Mouse (Mus musculus): ENCODE measurements around the gene Phldb2. TPM values are rescaled to one million over a fixed set of nuclear protein-coding genes. Genes with fewer than 3 reads are reported as not detected.

The Phldb2 gene
- 28.0 and 28.3 TPM in 2 replicates for polyA plus RNA-seq (2016; fragmentation: Nextera tagmentation; extraction: Ambion mirVana)

- no peak within 1 kb of the TSS for H3K4me3 ChIP-seq
- no peaks in the 10 kb centered on the region for H3K4me1 ChIP-seq
- DNase-seq (ENCODE audit: extremely low spot score, low spot score) = no peak
- H3K27me3 ChIP-seq (ENCODE audit: poor library complexity, severe bottlenecking) = no peaks in the 10 kb centered on the region
- H3K36me3 ChIP-seq (replicated peaks) = no peaks in the 10 kb centered on the region
- no peaks in the 10 kb centered on the region for H3K9me3 ChIP-seq
- H3K27ac ChIP-seq = no peak within 1 kb of the TSS
- 88% methylated on average over 4 of the region's 4 CpGs for WGBS
These were observed at the start of gene Phldb2 for GRCm38 (mm10) chr16:45953394-45953793. TSS of gene Phldb2 (minus strand) at chr16:45953598.

GRCm38 (mm10) chr16:46001550-46002166 is 48.3 kb upstream of the Phldb2 start:
- H3K4me1 ChIP-seq = peaks cover 24% of the 10 kb centered on the region
- 93% methylated on average over 10 of the region's 10 CpGs for WGBS
- no peak overlapping the region for H3K27ac ChIP-seq
- no peak for DNase-seq (ENCODE audit: extremely low spot score, low spot score)
- no peaks in the 10 kb centered on the region for H3K36me3 ChIP-seq (replicated peaks)
- no peaks in the 10 kb centered on the region for H3K9me3 ChIP-seq
- no peak overlapping the region for H3K4me3 ChIP-seq
- no peaks in the 10 kb centered on the region for H3K27me3 ChIP-seq (ENCODE audit: poor library complexity, severe bottlenecking)

GRCm38 (mm10) chr16:46000976-46001375 is 47.6 kb upstream of the Phldb2 start:
- Histone ChIP-seq H3K36me3 (replicated peaks) (no peaks in the 10 kb centered on the region), H3K27ac (no peak overlapping the region), H3K9me3 (no peaks in the 10 kb centered on the region), H3K27me3 (ENCODE audit: poor library complexity, severe bottlenecking) (no peaks in the 10 kb centered on the region), H3K4me3 (no peak overlapping the region), H3K4me1 (peaks cover 24% of the 10 kb centered on the region)
- 92% methylated on average over 3 of the region's 3 CpGs for WGBS
- DNase-seq (ENCODE audit: extremely low spot score, low spot score) = no peak

GRCm38 (mm10) chr16:45999374-46000191 is 46.2 kb upstream of the Phldb2 start:
- DNase-seq (ENCODE audit: extremely low spot score, low spot score) = no peak
- Histone ChIP-seq H3K27me3 (ENCODE audit: poor library complexity, severe bottlenecking) (no peaks in the 10 kb centered on the region), H3K27ac (peak overlapping the region; percentile 53; the same call in 1 of the 2 replicates)

GRCm38 (mm10) chr16:45998231-45998630 is 44.8 kb upstream of the Phldb2 start:
- Histone ChIP-seq H3K27ac (no peak overlapping the region), H3K4me3 (no peak overlapping the region), H3K27me3 (ENCODE audit: poor library complexity, severe bottlenecking) (no peaks in the 10 kb centered on the region), H3K36me3 (replicated peaks) (no peaks in the 10 kb centered on the region), H3K9me3 (no peaks in the 10 kb centered on the region), H3K4me1 (peaks cover 24% of the 10 kb centered on the region)
- no peak for DNase-seq (ENCODE audit: extremely low spot score, low spot score)
- 81% methylated on average over 7 of the region's 7 CpGs for WGBS

More at GRCm38 (mm10) chr16:45999374-46000191, 46.2 kb upstream of the Phldb2 start:
- peaks cover 24% of the 10 kb centered on the region for H3K4me1 ChIP-seq
- WGBS = 72% methylated on average over 10 of the region's 10 CpGs
- H3K9me3 ChIP-seq = no peaks in the 10 kb centered on the region
- H3K4me3 ChIP-seq = no peak overlapping the region
- H3K36me3 ChIP-seq (replicated peaks) = no peaks in the 10 kb centered on the region

- H3K27me3 ChIP-seq (ENCODE audit: poor library complexity, severe bottlenecking) = no peaks in the 10 kb centered on the region
These were observed 37.7 kb upstream of the Phldb2 start for GRCm38 (mm10) chr16:45990901-45991676.

GRCm38 (mm10) chr16:45986236-45986635 is 32.8 kb upstream of the Phldb2 start:
- Histone ChIP-seq H3K27ac (no peak overlapping the region), H3K27me3 (ENCODE audit: poor library complexity, severe bottlenecking) (no peaks in the 10 kb centered on the region), H3K36me3 (replicated peaks) (no peaks in the 10 kb centered on the region), H3K4me1 (no peaks in the 10 kb centered on the region), H3K4me3 (no peak overlapping the region), H3K9me3 (no peaks in the 10 kb centered on the region)
- DNase-seq (ENCODE audit: extremely low spot score, low spot score) = no peak
- WGBS = 46% methylated on average over 1 of the region's 1 CpGs

More at GRCm38 (mm10) chr16:45990901-45991676, 37.7 kb upstream of the Phldb2 start:
- WGBS = 52% methylated on average over 10 of the region's 10 CpGs
- no peak overlapping the region for H3K27ac ChIP-seq
- H3K36me3 ChIP-seq (replicated peaks) = no peaks in the 10 kb centered on the region
- H3K9me3 ChIP-seq = no peaks in the 10 kb centered on the region
- H3K4me1 ChIP-seq = peaks cover 12% of the 10 kb centered on the region
- DNase-seq (ENCODE audit: extremely low spot score, low spot score) = no peak
- H3K4me3 ChIP-seq = no peak overlapping the region

GRCm38 (mm10) chr16:45984610-45985606 is 31.5 kb upstream of the Phldb2 start:
- no peak overlapping the region for H3K27ac ChIP-seq
- H3K9me3 ChIP-seq = no peaks in the 10 kb centered on the region
- H3K27me3 ChIP-seq (ENCODE audit: poor library complexity, severe bottlenecking) = no peaks in the 10 kb centered on the region
- H3K4me1 ChIP-seq = no peaks in the 10 kb centered on the region
- no peak for DNase-seq (ENCODE audit: extremely low spot score, low spot score)
- WGBS = 88% methylated on average over 4 of the region's 4 CpGs
- H3K36me3 ChIP-seq (replicated peaks) = peaks cover 3% of the 10 kb centered on the region; the same call in 1 of the 2 replicates
- no peak overlapping the region for H3K4me3 ChIP-seq

- 92% methylated on average over 1 of the region's 1 CpGs for WGBS
- H3K4me1 ChIP-seq = peaks cover 6% of the 10 kb centered on the region; the same call in 1 of the 2 replicates
- DNase-seq (ENCODE audit: extremely low spot score, low spot score) = no peak
These were observed 22.9 kb upstream of the Phldb2 start for GRCm38 (mm10) chr16:45976251-45976650.

GRCm38 (mm10) chr16:45973959-45974686 is 20.7 kb upstream of the Phldb2 start:
- Histone ChIP-seq H3K36me3 (replicated peaks) (no peaks in the 10 kb centered on the region), H3K9me3 (no peaks in the 10 kb centered on the region), H3K4me1 (peaks cover 6% of the 10 kb centered on the region; the same call in 1 of the 2 replicates), H3K27ac (no peak overlapping the region), H3K27me3 (ENCODE audit: poor library complexity, severe bottlenecking) (no peaks in the 10 kb centered on the region), H3K4me3 (no peak overlapping the region)
- WGBS = 60% methylated on average over 9 of the region's 9 CpGs
- no peak for DNase-seq (ENCODE audit: extremely low spot score, low spot score)

More at GRCm38 (mm10) chr16:45976251-45976650, 22.9 kb upstream of the Phldb2 start:
- no peaks in the 10 kb centered on the region for H3K9me3 ChIP-seq
- no peak overlapping the region for H3K4me3 ChIP-seq
- H3K27me3 ChIP-seq (ENCODE audit: poor library complexity, severe bottlenecking) = no peaks in the 10 kb centered on the region
- peaks cover 4% of the 10 kb centered on the region; the same call in 1 of the 2 replicates for H3K36me3 ChIP-seq (replicated peaks)
- H3K27ac ChIP-seq = no peak overlapping the region

GRCm38 (mm10) chr16:45970187-45970586 is 16.8 kb upstream of the Phldb2 start:
- no peaks in the 10 kb centered on the region for H3K9me3 ChIP-seq
- no peak for DNase-seq (ENCODE audit: extremely low spot score, low spot score)
- no peak overlapping the region for H3K27ac ChIP-seq
- H3K36me3 ChIP-seq (replicated peaks) = no peaks in the 10 kb centered on the region
- WGBS = 93% methylated on average over 2 of the region's 2 CpGs
- H3K4me1 ChIP-seq = peaks cover 6% of the 10 kb centered on the region; the same call in 1 of the 2 replicates
- H3K4me3 ChIP-seq = no peak overlapping the region
- no peaks in the 10 kb centered on the region for H3K27me3 ChIP-seq (ENCODE audit: poor library complexity, severe bottlenecking)
